Mouse (Mus musculus): ENCODE results near the gene Slc33a1. TPM values are rescaled to one million over a fixed set of nuclear protein-coding genes. Genes with fewer than 3 reads are reported as not detected.

Slc33a1 gene
- polyA plus RNA-seq, 1 experiment: 6.1 TPM

DNA sequence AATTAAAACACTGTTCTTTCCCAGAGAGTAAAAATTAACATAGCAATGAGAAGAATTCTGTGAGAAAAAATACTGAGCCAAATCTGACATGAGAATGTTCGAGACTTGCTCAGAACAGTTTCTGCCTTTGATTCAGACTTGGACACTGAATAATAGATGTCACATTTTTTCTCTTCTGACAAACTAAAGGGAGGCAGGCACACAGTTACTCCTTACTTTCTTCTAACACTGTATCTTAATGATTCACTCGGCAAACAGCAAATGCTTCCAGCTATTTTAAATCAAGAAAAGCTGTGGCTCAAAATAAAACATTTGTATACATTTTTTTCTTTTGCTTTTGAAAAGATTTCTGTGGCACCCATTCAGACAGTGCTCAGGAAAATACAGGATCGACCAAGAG is 72.4 kb downstream of the Slc33a1 start:
- no peaks in the 10 kb centered on the region for H3K4me1 ChIP-seq (ENCODE audit: control insufficient read depth, insufficient read depth, low read length)
- H3K27ac ChIP-seq (ENCODE audit: control insufficient read depth, insufficient read depth, low read depth, low read length, poor library complexity): no peak overlapping the region
- no peak for TF ChIP-seq CTCF (IDR thresholded peaks at IDR 0.05; ENCODE audit: control insufficient read depth, insufficient read depth, low read length)
- H3K4me3 ChIP-seq (replicated peaks; ENCODE audit: control insufficient read depth, low read depth, low read length): no peak overlapping the region
- 68% methylated on average over 3 of the region's 3 CpGs for WGBS

Other genes starting within 250 kb of the Slc33a1 start
- gene Plch1, start 65.3 kb downstream of the Slc33a1 start, polyA plus RNA-seq (2011; ENCODE audit: insufficient read depth, insufficient read length, low replicate concordance, missing spikeins): not detected in 2 replicates
- 2.6 TPM in 1 of 2 replicates, not detected in the other for gene E130311K13Rik, start 35.3 kb downstream of the Slc33a1 start, polyA plus RNA-seq (2011; ENCODE audit: insufficient read depth, insufficient read length, low replicate concordance, missing spikeins)
- 7.5 and 7.9 TPM in 2 replicates for gene Gmps, start 11.3 kb upstream of the Slc33a1 start, polyA plus RNA-seq (2011; ENCODE audit: insufficient read depth, insufficient read length, low replicate concordance, missing spikeins)
- not detected in 2 replicates for gene Vmn2r1, start 116.8 kb upstream of the Slc33a1 start, polyA plus RNA-seq (2011; ENCODE audit: insufficient read depth, insufficient read length, low replicate concordance, missing spikeins)
- gene Vmn2r2, start 177.2 kb upstream of the Slc33a1 start, polyA plus RNA-seq (2011; ENCODE audit: insufficient read depth, insufficient read length, low replicate concordance, missing spikeins): not detected in 2 replicates